Mouse (Mus musculus) lung, embryonic 16.5 days (tissue): ENCODE results near the gene Ifit1. TPM values are rescaled to one million over a fixed set of nuclear protein-coding genes. Genes with fewer than 3 reads are reported as not detected.

ENCODE experiments used
- ATAC-seq: fragments of 200-750 bp; cut with Nextera tagmentation; 2 replicates; pipeline ENCODE4 v1.8.0; 2017; ENCODE audit warnings: low read depth, mild to moderate bottlenecking, moderate library complexity
- H3K27ac ChIP-seq: fragments of 300-500 bp; sonication (generic); 2 replicates; pipeline ENCODE4 v1.5.1; 2014; ENCODE audit warnings: mild to moderate bottlenecking, control low read depth, low read length
- H3K27me3 ChIP-seq: fragments of 300-500 bp; sonication (generic); 2 replicates; pipeline ENCODE4 v1.6.1; 2014; ENCODE audit warnings: low read depth, low read length, mixed read lengths; ENCODE audit not compliant: control insufficient read depth, insufficient read depth
- H3K36me3 ChIP-seq: fragments of 300-500 bp; sonication (generic); 2 replicates; pipeline ENCODE4 v1.6.1; 2014; ENCODE audit warnings: low read length; ENCODE audit not compliant: control insufficient read depth, insufficient read depth
- H3K4me1 ChIP-seq: fragments of 300-500 bp; sonication (generic); replicated peaks from 2 replicates; pipeline ENCODE4 v1.6.1; 2014; ENCODE audit warnings: low read length, mixed read lengths; ENCODE audit not compliant: control insufficient read depth, insufficient read depth
- H3K4me2 ChIP-seq: fragments of 300-500 bp; sonication (generic); 2 replicates; pipeline ENCODE4 v1.6.1; 2014; ENCODE audit warnings: low read depth, low read length, control low read depth
- H3K4me3 ChIP-seq: fragments of 300-500 bp; sonication (generic); 2 replicates; pipeline ENCODE4 v1.5.1; 2014; ENCODE audit warnings: mild to moderate bottlenecking, low read length, control low read depth
- H3K9ac ChIP-seq: fragments of 300-500 bp; sonication (generic); 2 replicates; pipeline ENCODE4 v1.6.1; 2014; ENCODE audit warnings: low read length, control low read depth
- H3K9me3 ChIP-seq: fragments of 300-500 bp; sonication (generic); 2 replicates; pipeline ENCODE4 v1.6.1; 2016; ENCODE audit warnings: low read length; ENCODE audit not compliant: control insufficient read depth
- WGBS: fragments of 180-500 bp; shearing (Covaris S2); extraction: QIAGEN DNeasy Blood & Tissue Kit; methylation state at CpG from one replicate; pipeline ENCODE4 v1.1.7; 2014; 5-methylcytosine and 5-hydroxymethylcytosine counted together
- polyA plus RNA-seq: library from polyadenylated mRNA; unstranded; fragments of >200 nt; fragmentation: Nextera tagmentation; extraction: Ambion mirVana; gene quantifications from 2 replicates; pipeline ENCODE4 v1.2.1, GENCODE M21; 2015

Ifit1 gene
- polyA plus RNA-seq, 1 experiment from 2014 or later = 0.46 TPM

- Histone ChIP-seq H3K9me3 (no peaks in the 10 kb centered on the region), H3K9ac (no peak overlapping the region), H3K4me1 (no peaks in the 10 kb centered on the region), H3K4me3 (no peak overlapping the region), H3K27ac (no peak overlapping the region), H3K36me3 (no peaks in the 10 kb centered on the region), H3K27me3 (no peaks in the 10 kb centered on the region), H3K4me2 (no peak overlapping the region)
- ATAC-seq = no peak
- 41% methylated on average over 7 of the region's 7 CpGs for WGBS
Measured at GRCm38 (mm10) chr19:34673476-34673875, 32.8 kb downstream of the Ifit1 start.

GRCm38 (mm10) chr19:34678428-34678827 lies 37.8 kb downstream of the Ifit1 start:
- H3K4me1 ChIP-seq = no peaks in the 10 kb centered on the region
- no peaks in the 10 kb centered on the region for H3K27me3 ChIP-seq
- no peak overlapping the region for H3K27ac ChIP-seq
- H3K36me3 ChIP-seq = no peaks in the 10 kb centered on the region
- H3K9me3 ChIP-seq = no peaks in the 10 kb centered on the region
- H3K4me2 ChIP-seq = no peak overlapping the region
- no peak overlapping the region for H3K4me3 ChIP-seq
- WGBS = 81% methylated on average over 4 of the region's 4 CpGs
- H3K9ac ChIP-seq = no peak overlapping the region
- ATAC-seq = no peak

GRCm38 (mm10) chr19:34684857-34685256 lies 44.2 kb downstream of the Ifit1 start:
- no peaks in the 10 kb centered on the region for H3K9me3 ChIP-seq
- H3K4me3 ChIP-seq = no peak overlapping the region
- no peak for ATAC-seq
- no peak overlapping the region for H3K4me2 ChIP-seq
- no peaks in the 10 kb centered on the region for H3K36me3 ChIP-seq
- no peak overlapping the region for H3K9ac ChIP-seq
- H3K27me3 ChIP-seq = no peaks in the 10 kb centered on the region
- 56% methylated on average over 1 of the region's 1 CpGs for WGBS
- H3K4me1 ChIP-seq = no peaks in the 10 kb centered on the region
- H3K27ac ChIP-seq = no peak overlapping the region

GRCm38 (mm10) chr19:34685530-34685929 lies 44.9 kb downstream of the Ifit1 start:
- no peak for ATAC-seq
- Histone ChIP-seq H3K27ac (no peak overlapping the region), H3K4me3 (no peak overlapping the region), H3K4me1 (no peaks in the 10 kb centered on the region), H3K27me3 (no peaks in the 10 kb centered on the region), H3K9ac (no peak overlapping the region), H3K36me3 (no peaks in the 10 kb centered on the region), H3K4me2 (no peak overlapping the region), H3K9me3 (no peaks in the 10 kb centered on the region)
- 92% methylated on average over 1 of the region's 1 CpGs for WGBS

- 74% methylated on average over 6 of the region's 6 CpGs for WGBS
Measured at GRCm38 (mm10) chr19:34691402-34691801, 50.7 kb downstream of the Ifit1 start.

GRCm38 (mm10) chr19:34696352-34696986 lies 55.8 kb downstream of the Ifit1 start:
- H3K27me3 ChIP-seq = no peaks in the 10 kb centered on the region
- no peaks in the 10 kb centered on the region for H3K36me3 ChIP-seq
- no peak overlapping the region for H3K9ac ChIP-seq
- 64% methylated on average over 8 of the region's 8 CpGs for WGBS
- H3K4me2 ChIP-seq = no peak overlapping the region
- H3K4me1 ChIP-seq = peaks cover 5% of the 10 kb centered on the region; the same call in 1 of the 2 replicates
- no peaks in the 10 kb centered on the region for H3K9me3 ChIP-seq
- no peak overlapping the region for H3K4me3 ChIP-seq
- peak; percentile 81 for ATAC-seq
- no peak overlapping the region; the same call in 1 of the 2 replicates for H3K27ac ChIP-seq

More at GRCm38 (mm10) chr19:34691402-34691801, 50.7 kb downstream of the Ifit1 start:
- H3K9ac ChIP-seq = no peak overlapping the region
- no peaks in the 10 kb centered on the region for H3K36me3 ChIP-seq
- H3K4me3 ChIP-seq = no peak overlapping the region
- H3K4me1 ChIP-seq = peaks cover 2% of the 10 kb centered on the region; the same call in 1 of the 2 replicates
- H3K4me2 ChIP-seq = no peak overlapping the region
- H3K27ac ChIP-seq = no peak overlapping the region
- H3K9me3 ChIP-seq = no peaks in the 10 kb centered on the region
- H3K27me3 ChIP-seq = no peaks in the 10 kb centered on the region
- ATAC-seq = no peak

GRCm38 (mm10) chr19:34697461-34697860 lies 56.8 kb downstream of the Ifit1 start:
- H3K9me3 ChIP-seq = no peaks in the 10 kb centered on the region
- no peaks in the 10 kb centered on the region for H3K36me3 ChIP-seq
- no peaks in the 10 kb centered on the region for H3K27me3 ChIP-seq
- ATAC-seq = no peak
- H3K4me2 ChIP-seq = no peak overlapping the region
- no peak overlapping the region for H3K4me3 ChIP-seq
- H3K4me1 ChIP-seq = peaks cover 5% of the 10 kb centered on the region; the same call in 1 of the 2 replicates
- H3K27ac ChIP-seq = no peak overlapping the region
- H3K9ac ChIP-seq = no peak overlapping the region
- 59% methylated on average over 2 of the region's 2 CpGs for whole genome bisulfite sequencing

- WGBS = 54% methylated on average over 3 of the region's 3 CpGs
- no peak overlapping the region for H3K4me2 ChIP-seq
- no peak overlapping the region for H3K27ac ChIP-seq
- H3K9me3 ChIP-seq = no peaks in the 10 kb centered on the region
- H3K4me1 ChIP-seq = peaks cover 5% of the 10 kb centered on the region; the same call in 1 of the 2 replicates
- no peaks in the 10 kb centered on the region for H3K27me3 ChIP-seq
- H3K36me3 ChIP-seq = no peaks in the 10 kb centered on the region
- H3K4me3 ChIP-seq = no peak overlapping the region
- ATAC-seq = no peak
- no peak overlapping the region for H3K9ac ChIP-seq
Measured at GRCm38 (mm10) chr19:34698432-34698831, 57.8 kb downstream of the Ifit1 start.

GRCm38 (mm10) chr19:34698852-34699251 lies 58.2 kb downstream of the Ifit1 start:
- H3K27ac ChIP-seq = no peak overlapping the region

More at GRCm38 (mm10) chr19:34698852-34699251, 58.2 kb downstream of the Ifit1 start:
- Histone ChIP-seq H3K4me3 (no peak overlapping the region), H3K4me1 (peaks cover 5% of the 10 kb centered on the region; the same call in 1 of the 2 replicates), H3K27me3 (no peaks in the 10 kb centered on the region), H3K9me3 (no peaks in the 10 kb centered on the region), H3K9ac (no peak overlapping the region), H3K36me3 (no peaks in the 10 kb centered on the region), H3K4me2 (no peak overlapping the region)
- no peak for ATAC-seq
- WGBS = 61% methylated on average over 1 of the region's 1 CpGs
